Mouse (Mus musculus): ENCODE data around the gene Mrpl38. TPM values are rescaled to one million over a fixed set of nuclear protein-coding genes. Genes with fewer than 3 reads are reported as not detected.

The Mrpl38 gene
- polyA plus RNA-seq (2021; fragmentation: Nextera tagmentation): 62.0 and 78.9 TPM in 2 replicates
- long read RNA-seq, experiment 1, transcript Mrpl38-201 (9 exons, 1,411 nt): major isoform, 197 of 237 reads
- long read RNA-seq, experiment 1, transcript Mrpl38-205 (8 exons, 1,403 nt): minor isoform, 14 of 237 reads
- long read RNA-seq, experiment 1, partial matches to known transcripts: 6 of 237 reads
- long read RNA-seq, experiment 1, other reads (novel, unspliced or antisense): 20 of 237 reads
- long read RNA-seq, experiment 2, transcript Mrpl38-205 (8 exons, 1,403 nt): minor isoform, 7 of 73 reads
- long read RNA-seq, experiment 2, transcript Mrpl38-201 (9 exons, 1,411 nt): major isoform, 56 of 73 reads
- long read RNA-seq, experiment 2, partial matches to known transcripts: 4 of 73 reads
- long read RNA-seq, experiment 2, other reads (novel, unspliced or antisense): 3 of 73 reads

GRCm38 (mm10) chr11:116138468-116139138 is at the start of gene Mrpl38:
Mrpl38 (minus strand) TSS chr11:116138868.

GRCm38 (mm10) chr11:116167884-116168439 is 29.3 kb upstream of the Mrpl38 start, which contains the start of gene Fbf1:
Fbf1 (minus strand) TSS chr11:116168166.

DNA sequence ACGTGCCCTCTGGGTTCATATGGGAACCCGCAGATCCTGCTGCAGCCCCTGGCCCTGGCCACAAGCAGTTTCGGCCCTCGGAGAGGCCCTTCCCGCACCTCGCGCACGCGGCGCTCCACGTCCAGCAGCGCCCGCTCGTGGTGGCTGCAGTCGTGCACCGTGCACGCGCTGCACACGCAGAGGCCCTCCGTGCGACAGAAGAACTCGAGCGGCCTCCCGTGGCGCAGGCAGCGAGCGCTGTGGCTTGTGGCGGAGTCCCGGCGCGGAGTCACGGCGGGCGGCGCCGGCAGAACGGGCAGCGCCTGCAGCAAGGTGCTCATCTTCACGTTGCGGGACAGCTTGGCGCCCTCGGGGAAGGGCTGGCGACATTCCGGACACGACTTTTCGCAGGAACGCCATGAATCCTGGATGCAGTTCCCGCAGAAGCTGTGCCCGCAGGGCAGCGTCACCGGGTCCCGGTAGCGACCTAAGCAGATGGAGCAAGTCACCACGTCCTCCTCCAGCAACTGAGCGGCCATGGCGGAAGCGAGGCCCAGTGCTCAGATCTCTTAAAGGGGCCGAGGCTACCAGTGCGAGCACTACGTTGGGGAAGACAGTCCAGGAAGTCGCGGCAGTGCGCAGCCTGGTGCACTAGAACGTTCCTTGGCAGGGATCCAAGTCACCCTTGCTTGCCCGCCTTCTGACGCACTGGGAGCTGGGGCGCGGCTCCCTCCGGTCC is 8.0 kb downstream of the Mrpl38 start, which contains the start of gene Trim65:
Trim65 (minus strand) TSS at position 641 of the 718 bp plus-strand sequence.

DNA sequence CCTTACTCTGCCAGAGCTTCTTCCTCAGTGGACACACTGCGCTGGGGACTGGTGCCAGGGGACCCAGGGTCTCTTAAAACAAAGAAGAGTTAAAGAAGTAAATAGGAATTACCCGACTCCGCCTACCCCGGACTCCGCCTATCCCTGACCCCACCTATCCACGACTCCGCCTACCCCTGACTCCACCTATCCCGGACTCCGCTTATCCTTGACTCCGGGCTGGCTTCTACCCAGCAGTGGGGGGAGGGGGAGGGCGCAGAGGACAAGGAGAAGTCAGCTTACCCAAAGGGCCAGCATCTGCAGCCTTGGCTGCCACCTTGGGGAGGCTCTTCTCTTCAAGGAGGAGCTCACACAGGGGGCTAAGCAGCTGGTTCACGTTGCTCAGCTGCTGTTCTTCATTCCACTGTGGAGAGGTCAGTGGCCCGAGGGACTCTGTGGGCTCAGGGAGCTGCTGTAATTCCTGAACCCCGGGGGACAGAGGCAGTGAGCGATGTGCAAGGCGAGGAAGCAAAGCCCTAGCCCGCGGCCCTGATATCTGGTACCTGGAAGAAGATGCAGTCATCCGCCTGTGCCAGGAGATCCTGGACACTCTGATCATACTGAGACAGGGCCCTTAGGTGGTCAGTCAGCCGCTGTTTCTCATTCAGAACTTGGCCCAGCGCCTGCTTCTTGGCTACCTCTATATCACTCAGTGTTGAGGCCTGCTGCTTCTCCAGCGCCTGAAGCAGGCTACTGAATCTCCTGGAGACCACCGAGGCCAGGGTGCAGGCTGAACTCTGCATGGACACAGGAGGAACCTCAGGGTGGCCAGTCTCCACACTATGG is 11.3 kb downstream of the Mrpl38 start, which contains the start of gene Trim47:
Trim47 (minus strand) TSS at position 55 of the 825 bp plus-strand sequence.

GRCm38 (mm10) chr11:116086258-116087193 is 52.1 kb downstream of the Mrpl38 start, which contains the start of gene Wbp2:
Wbp2 (minus strand) TSS chr11:116086995.

Other genes starting within 250 kb of the Mrpl38 start
- gene Smim5, start 238.9 kb downstream of the Mrpl38 start, polyA plus RNA-seq (2021; fragmentation: Nextera tagmentation): 1.4 and 1.7 TPM in 2 replicates
- not detected in 2 replicates for gene Smim6, start 226.9 kb downstream of the Mrpl38 start, polyA plus RNA-seq (2021; fragmentation: Nextera tagmentation)
- 26.6 and 36.8 TPM in 2 replicates for gene Sap30bp, start 205.6 kb downstream of the Mrpl38 start, polyA plus RNA-seq (2021; fragmentation: Nextera tagmentation)
- 7.0 and 8.5 TPM in 2 replicates for gene Recql5, start 205.4 kb downstream of the Mrpl38 start, polyA plus RNA-seq (2021; fragmentation: Nextera tagmentation)
- gene Itgb4, start 164.2 kb downstream of the Mrpl38 start, polyA plus RNA-seq (2021; fragmentation: Nextera tagmentation): 3.5 and 3.7 TPM in 2 replicates
- 19.0 and 23.7 TPM in 2 replicates for gene Galk1, start 126.1 kb downstream of the Mrpl38 start, polyA plus RNA-seq (2021; fragmentation: Nextera tagmentation)
- gene H3f3b, start 110.9 kb downstream of the Mrpl38 start, polyA plus RNA-seq (2021; fragmentation: Nextera tagmentation): 208 and 343 TPM in 2 replicates
- 5.8 and 7.4 TPM in 2 replicates for gene Unk, start 108.5 kb downstream of the Mrpl38 start, polyA plus RNA-seq (2021; fragmentation: Nextera tagmentation)
- 1.0 and 1.3 TPM in 2 replicates for gene Unc13d, start 60.9 kb downstream of the Mrpl38 start, polyA plus RNA-seq (2021; fragmentation: Nextera tagmentation)
- gene Wbp2, start 51.9 kb downstream of the Mrpl38 start, polyA plus RNA-seq (2021; fragmentation: Nextera tagmentation): 252 and 516 TPM in 2 replicates
- gene Trim47, start 11.7 kb downstream of the Mrpl38 start, polyA plus RNA-seq (2021; fragmentation: Nextera tagmentation): 2.7 and 4.7 TPM in 2 replicates
- 2.0 and 2.8 TPM in 2 replicates for gene Trim65, start 7.7 kb downstream of the Mrpl38 start, polyA plus RNA-seq (2021; fragmentation: Nextera tagmentation)
- 25.2 and 27.1 TPM in 2 replicates for gene Fbf1, start 29.3 kb upstream of the Mrpl38 start, polyA plus RNA-seq (2021; fragmentation: Nextera tagmentation)
- 100.0 and 109 TPM in 2 replicates for gene Ten1, start 60.0 kb upstream of the Mrpl38 start, polyA plus RNA-seq (2021; fragmentation: Nextera tagmentation)
- 65.0 and 76.9 TPM in 2 replicates for gene Acox1, start 60.2 kb upstream of the Mrpl38 start, polyA plus RNA-seq (2021; fragmentation: Nextera tagmentation)
- 0.53 and 0.79 TPM in 2 replicates for gene Evpl, start 99.2 kb upstream of the Mrpl38 start, polyA plus RNA-seq (2021; fragmentation: Nextera tagmentation)
- gene Srp68, start 135.3 kb upstream of the Mrpl38 start, polyA plus RNA-seq (2021; fragmentation: Nextera tagmentation): 25.9 and 34.4 TPM in 2 replicates
- gene Galr2, start 142.1 kb upstream of the Mrpl38 start, polyA plus RNA-seq (2021; fragmentation: Nextera tagmentation): not detected in 2 replicates
- gene Exoc7, start 168.4 kb upstream of the Mrpl38 start, polyA plus RNA-seq (2021; fragmentation: Nextera tagmentation): 44.9 and 81.5 TPM in 2 replicates
- gene Foxj1, start 196.5 kb upstream of the Mrpl38 start, polyA plus RNA-seq (2021; fragmentation: Nextera tagmentation): 1.0 and 3.7 TPM in 2 replicates

Measured in left cerebral cortex, adult 6 months (tissue).